Mouse (Mus musculus) testis, adult 2 months (tissue): Measurements from ENCODE around the gene Wdr18.

Source experiments
- CTCF ChIP-seq: fragments of 200-500 bp; IDR thresholded peaks from 2 replicates; pipeline ENCODE4 v1.5.1; 2012; ENCODE audit warnings: low read depth, mild to moderate bottlenecking, inconsistent platforms, low read length, moderate library complexity; ENCODE audit not compliant: control insufficient read depth, insufficient read depth, insufficient replicate concordance
- POLR2A ChIP-seq: fragments of 200-500 bp; IDR thresholded peaks from 2 replicates; pipeline ENCODE4 v1.6.1; 2012; ENCODE audit warnings: low read depth, mild to moderate bottlenecking, inconsistent platforms, low read length, moderate library complexity; ENCODE audit not compliant: control insufficient read depth

DNA sequence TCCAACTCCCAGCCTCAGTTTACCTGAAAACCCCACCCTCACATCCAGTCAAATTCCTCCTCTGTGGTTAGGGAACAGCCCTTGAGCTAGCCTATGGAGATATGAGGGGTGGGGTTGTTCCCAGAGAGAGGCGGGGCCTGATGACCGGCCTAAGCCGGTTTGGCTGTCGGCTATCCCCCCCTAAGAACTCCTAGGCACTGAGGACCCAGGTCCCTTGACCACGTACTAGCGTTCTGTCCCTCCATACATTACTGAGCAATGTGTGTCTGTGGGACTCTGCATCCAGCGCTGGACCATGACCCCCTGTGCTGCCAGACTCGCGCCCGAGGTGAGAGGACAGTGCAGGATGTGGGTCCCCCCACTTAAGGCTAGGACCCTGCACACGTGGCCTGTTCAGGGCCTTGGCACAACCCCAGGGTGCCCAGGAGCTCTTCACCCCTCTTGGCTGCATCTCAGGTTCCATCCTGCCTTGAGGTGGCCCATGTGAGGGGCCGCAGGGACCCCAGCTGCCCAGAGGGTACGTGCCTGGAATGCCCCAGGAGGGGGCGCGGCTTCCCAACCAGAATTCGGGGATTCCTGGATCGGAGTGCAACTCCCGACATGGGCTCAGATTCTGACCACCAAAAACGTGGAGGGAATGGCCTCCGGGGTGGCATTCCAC, 59.6 kb downstream of the Wdr18 start:
- TF ChIP-seq CTCF (no peak), POLR2A (no peak)
